Mouse (Mus musculus): ENCODE measurements at regions not wholly inside any gene's neighbourhood (a gene's known extent, or its start where the extent isn't known, plus 50 kb on each side); places are given as distances from the start of the nearest gene placed in this dataset.
A peak's percentile ranks its signal among the peaks of the same experiment; 100 is the strongest.
"Not testable (repeated sequence)": the region's sequence is repeated elsewhere in the genome, so short reads cannot be mapped to it uniquely, and the experiment has no call there.

GRCm38 (mm10) chr4:92977761-92978160 is 357.6 kb downstream of the Tusc1 start:
- 41% methylated on average over 5 of the region's 5 CpGs for WGBS
- peak; percentile 86 for ATAC-seq (ENCODE audit: low read depth)
- Histone ChIP-seq H3K4me2 (ENCODE audit: low read depth, low read length) (no peak overlapping the region), H3K36me3 (ENCODE audit: control insufficient read depth, insufficient read depth, low read length) (no peaks in the 10 kb centered on the region), H3K4me3 (ENCODE audit: low read depth, low read length) (no peak overlapping the region), H3K9ac (replicated peaks; ENCODE audit: low read depth, low read length) (no peak overlapping the region), H3K27me3 (ENCODE audit: control insufficient read depth, insufficient read depth, low read length) (no peaks in the 10 kb centered on the region), H3K9me3 (ENCODE audit: control insufficient read depth, low read length) (no peaks in the 10 kb centered on the region), H3K27ac (ENCODE audit: low read depth, low read length) (no peak overlapping the region), H3K4me1 (ENCODE audit: control insufficient read depth, insufficient read depth, low read length) (no peaks in the 10 kb centered on the region)

- ATAC-seq (ENCODE audit: low read depth) = no peak
- 87% methylated on average over 3 of the region's 3 CpGs for WGBS
Measured at GRCm38 (mm10) chr4:92942068-92942707, 393.1 kb downstream of the Tusc1 start.

GRCm38 (mm10) chr4:92931272-92931671 is 404.0 kb downstream of the Tusc1 start:
- no peak overlapping the region for H3K27ac ChIP-seq (ENCODE audit: low read depth, low read length)
- H3K9me3 ChIP-seq (ENCODE audit: control insufficient read depth, low read length) = no peaks in the 10 kb centered on the region
- no peaks in the 10 kb centered on the region for H3K27me3 ChIP-seq (ENCODE audit: control insufficient read depth, insufficient read depth, low read length)
- H3K4me3 ChIP-seq (ENCODE audit: low read depth, low read length) = no peak overlapping the region
- no peak for ATAC-seq (ENCODE audit: low read depth)
- no peak overlapping the region for H3K4me2 ChIP-seq (ENCODE audit: low read depth, low read length)
- H3K36me3 ChIP-seq (ENCODE audit: control insufficient read depth, insufficient read depth, low read length) = no peaks in the 10 kb centered on the region
- H3K4me1 ChIP-seq (ENCODE audit: control insufficient read depth, insufficient read depth, low read length) = no peaks in the 10 kb centered on the region
- H3K9ac ChIP-seq (replicated peaks; ENCODE audit: low read depth, low read length) = no peak overlapping the region

More at GRCm38 (mm10) chr4:92942068-92942707, 393.1 kb downstream of the Tusc1 start:
- no peak overlapping the region for H3K4me2 ChIP-seq (ENCODE audit: low read depth, low read length)
- H3K9ac ChIP-seq (replicated peaks; ENCODE audit: low read depth, low read length) = no peak overlapping the region
- H3K9me3 ChIP-seq (ENCODE audit: control insufficient read depth, low read length) = no peaks in the 10 kb centered on the region
- H3K4me1 ChIP-seq (ENCODE audit: control insufficient read depth, insufficient read depth, low read length) = no peaks in the 10 kb centered on the region
- no peak overlapping the region for H3K27ac ChIP-seq (ENCODE audit: low read depth, low read length)
- no peak overlapping the region for H3K4me3 ChIP-seq (ENCODE audit: low read depth, low read length)
- H3K27me3 ChIP-seq (ENCODE audit: control insufficient read depth, insufficient read depth, low read length) = no peaks in the 10 kb centered on the region
- H3K36me3 ChIP-seq (ENCODE audit: control insufficient read depth, insufficient read depth, low read length) = no peaks in the 10 kb centered on the region

GRCm38 (mm10) chr4:92921386-92922040 is 413.8 kb downstream of the Tusc1 start:
- H3K4me1 ChIP-seq (ENCODE audit: control insufficient read depth, insufficient read depth, low read length) = no peaks in the 10 kb centered on the region
- no peaks in the 10 kb centered on the region; the same call in 1 of the 2 replicates for H3K9me3 ChIP-seq (ENCODE audit: control insufficient read depth, low read length)
- 87% methylated on average over 9 of the region's 9 CpGs for WGBS
- no peaks in the 10 kb centered on the region for H3K36me3 ChIP-seq (ENCODE audit: control insufficient read depth, insufficient read depth, low read length)
- no peak for ATAC-seq (ENCODE audit: low read depth)
- H3K27me3 ChIP-seq (ENCODE audit: control insufficient read depth, insufficient read depth, low read length) = no peaks in the 10 kb centered on the region
- H3K4me3 ChIP-seq (ENCODE audit: low read depth, low read length) = no peak overlapping the region
- H3K4me2 ChIP-seq (ENCODE audit: low read depth, low read length) = no peak overlapping the region
- no peak overlapping the region for H3K9ac ChIP-seq (replicated peaks; ENCODE audit: low read depth, low read length)
- H3K27ac ChIP-seq (ENCODE audit: low read depth, low read length) = no peak overlapping the region

DNA sequence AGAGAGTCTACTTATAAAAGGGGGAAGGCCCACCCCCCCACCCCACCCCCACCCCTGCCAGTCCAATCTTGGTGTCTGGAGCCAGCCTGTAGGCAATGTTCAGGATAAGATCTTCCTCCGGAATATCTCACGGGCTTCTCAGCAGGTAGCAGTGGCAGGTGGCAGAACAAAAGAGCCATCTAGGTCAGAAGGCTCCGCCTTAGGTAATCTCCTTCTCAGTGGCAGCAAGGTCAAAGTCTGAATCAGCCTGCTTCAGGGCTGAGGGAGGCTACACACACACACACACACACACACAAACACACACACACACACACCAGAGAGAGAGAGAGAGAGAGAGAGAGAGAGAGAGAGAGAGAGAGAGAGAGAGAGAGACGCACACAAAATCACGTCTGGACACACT is 431.8 kb downstream of the Tusc1 start:
- H3K4me1 ChIP-seq (ENCODE audit: control insufficient read depth, insufficient read depth, low read length); H3K36me3 ChIP-seq (ENCODE audit: control insufficient read depth, insufficient read depth, low read length); H3K9ac ChIP-seq (replicated peaks; ENCODE audit: low read depth, low read length); ATAC-seq (ENCODE audit: low read depth); H3K27ac ChIP-seq (ENCODE audit: low read depth, low read length); H3K4me2 ChIP-seq (ENCODE audit: low read depth, low read length); H3K4me3 ChIP-seq (ENCODE audit: low read depth, low read length); H3K9me3 ChIP-seq (ENCODE audit: control insufficient read depth, low read length); H3K27me3 ChIP-seq (ENCODE audit: control insufficient read depth, insufficient read depth, low read length): not testable (repeated sequence)
- WGBS = 67% methylated on average over 5 of the region's 5 CpGs
